Mouse (Mus musculus) kidney, embryonic 16.5 days (tissue): ENCODE results near the gene Strn. TPM values are rescaled to one million over a fixed set of nuclear protein-coding genes. Genes with fewer than 3 reads are reported as not detected.

Experiments
- ATAC-seq: fragments of 200-750 bp; cut with Nextera tagmentation; 2 replicates; pipeline ENCODE4 v1.8.0; 2017; ENCODE audit warnings: moderate TSS enrichment; ENCODE audit not compliant: low FRiP score, low TSS enrichment
- H3K27ac ChIP-seq: fragments of 300-500 bp; sonication (generic); 2 replicates; pipeline ENCODE4 v1.5.1; 2014; ENCODE audit warnings: low read length
- H3K27me3 ChIP-seq: fragments of 300-500 bp; sonication (generic); 2 replicates; pipeline ENCODE4 v1.6.1; 2014; ENCODE audit warnings: low read length, control low read depth, mixed read lengths; ENCODE audit not compliant: insufficient read depth
- H3K36me3 ChIP-seq: fragments of 300-500 bp; sonication (generic); 2 replicates; pipeline ENCODE4 v1.6.1; 2014; ENCODE audit warnings: low read length, control low read depth, mixed read lengths; ENCODE audit not compliant: insufficient read depth
- H3K4me1 ChIP-seq: fragments of 300-500 bp; sonication (generic); 2 replicates; pipeline ENCODE4 v1.6.1; 2014; ENCODE audit warnings: low read length, control low read depth, mixed read lengths; ENCODE audit not compliant: insufficient read depth
- H3K4me2 ChIP-seq: fragments of 300-500 bp; sonication (generic); replicated peaks from 2 replicates; pipeline ENCODE4 v1.6.1; 2014; ENCODE audit warnings: low read depth, low read length
- H3K4me3 ChIP-seq: fragments of 300-500 bp; sonication (generic); 2 replicates; pipeline ENCODE4 v1.5.1; 2014; ENCODE audit warnings: mild to moderate bottlenecking, low read length
- H3K9ac ChIP-seq: fragments of 300-500 bp; sonication (generic); replicated peaks from 2 replicates; pipeline ENCODE4 v1.6.1; 2014; ENCODE audit warnings: low read length
- H3K9me3 ChIP-seq: fragments of 300-500 bp; sonication (generic); 2 replicates; pipeline ENCODE4 v1.6.1; 2016; ENCODE audit warnings: low read length, control low read depth
- WGBS: fragments of 180-500 bp; shearing (Covaris S2); extraction: QIAGEN DNeasy Blood & Tissue Kit; methylation state at CpG from one replicate; pipeline ENCODE4 v1.1.7; 2014; 5-methylcytosine and 5-hydroxymethylcytosine counted together
- polyA plus RNA-seq: library from polyadenylated mRNA; unstranded; fragments of >200 nt; fragmentation: Nextera tagmentation; extraction: Ambion mirVana; gene quantifications from 2 replicates; pipeline ENCODE4 v1.2.1, GENCODE M21; 2015

Gene Strn
- 5.2 and 6.1 TPM in 2 replicates for polyA plus RNA-seq

DNA sequence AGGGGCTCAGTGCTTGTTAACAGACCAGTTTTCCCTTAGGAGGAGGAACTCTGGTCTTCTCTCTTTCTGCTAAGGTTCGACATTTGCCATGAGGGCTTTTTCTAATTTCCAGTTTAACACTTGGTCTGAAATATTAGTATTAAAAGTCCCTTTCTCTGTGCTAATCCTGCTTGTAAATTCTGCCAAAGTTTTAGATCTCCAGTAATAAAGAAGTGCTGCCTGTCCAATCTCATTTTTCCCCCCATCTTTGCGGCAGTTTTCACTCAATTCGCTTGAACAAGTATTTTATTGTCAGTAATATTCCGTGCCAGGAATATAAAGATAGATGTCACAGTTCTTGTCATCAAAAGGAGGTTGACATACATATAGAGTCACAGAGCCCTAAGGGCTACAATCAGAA lies at the start of gene Strn:
Gene Strn (minus strand): TSS at position 101 of the 400 bp plus-strand sequence.
- Histone ChIP-seq H3K27ac (peak within 1 kb of the TSS; percentile 96), H3K4me2 (peak within 1 kb of the TSS; percentile 86), H3K4me1 (peaks cover 17% of the 10 kb centered on the region), H3K27me3 (no peaks in the 10 kb centered on the region), H3K9me3 (no peaks in the 10 kb centered on the region), H3K36me3 (no peaks in the 10 kb centered on the region), H3K9ac (peak within 1 kb of the TSS; percentile 92), H3K4me3 (peak within 1 kb of the TSS; percentile 97)
- WGBS = 26% methylated on average over 4 of the region's 4 CpGs
- no peak for ATAC-seq

DNA sequence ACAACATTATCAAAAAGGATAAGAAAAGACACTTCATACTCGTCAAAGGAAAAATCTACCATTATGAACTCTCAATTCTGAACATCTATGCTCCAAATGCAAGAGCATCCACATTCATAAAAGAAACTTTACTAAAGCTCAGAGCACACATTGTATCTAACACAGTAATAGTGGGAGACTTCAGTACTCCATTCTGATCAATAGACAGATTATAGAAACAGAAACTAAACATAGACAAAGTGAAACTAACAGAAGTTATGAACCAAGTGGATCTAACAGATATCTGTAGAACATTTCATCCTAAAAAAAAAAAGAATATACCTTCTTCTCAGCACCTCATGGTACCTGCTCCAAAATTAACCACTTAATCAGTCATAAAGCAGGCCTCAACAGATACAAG lies 41.8 kb upstream of the Strn start:
- peaks cover 11% of the 10 kb centered on the region for H3K36me3 ChIP-seq
- 93% methylated on average over 1 of the region's 1 CpGs for WGBS
- no peaks in the 10 kb centered on the region for H3K9me3 ChIP-seq
- no peaks in the 10 kb centered on the region for H3K4me1 ChIP-seq
- no peak overlapping the region for H3K27ac ChIP-seq
- H3K27me3 ChIP-seq = no peaks in the 10 kb centered on the region
- no peak overlapping the region for H3K9ac ChIP-seq
- no peak for ATAC-seq
- H3K4me2 ChIP-seq = no peak overlapping the region
- H3K4me3 ChIP-seq = no peak overlapping the region

DNA sequence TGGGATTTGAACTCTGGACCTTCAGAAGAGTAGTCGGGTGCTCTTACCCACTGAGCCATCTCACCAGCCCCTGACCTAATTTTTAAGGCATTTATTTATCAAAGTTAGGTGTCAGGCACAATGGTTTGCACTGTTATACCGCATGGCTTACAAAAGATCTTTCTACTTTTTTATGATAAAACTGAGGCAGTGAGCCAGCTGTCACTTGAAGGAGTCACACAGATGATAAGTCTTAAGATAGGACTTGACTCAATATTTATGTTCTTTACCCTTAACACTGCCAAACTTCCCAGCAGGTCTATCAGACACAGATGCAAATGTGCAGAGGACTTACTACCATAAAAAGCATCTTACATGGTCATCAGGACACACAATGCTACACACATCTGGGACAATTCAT lies 35.3 kb upstream of the Strn start:
- H3K27ac ChIP-seq = no peak overlapping the region
- no peaks in the 10 kb centered on the region for H3K4me1 ChIP-seq
- no peak overlapping the region for H3K9ac ChIP-seq
- H3K27me3 ChIP-seq = no peaks in the 10 kb centered on the region
- ATAC-seq = no peak
- WGBS = 87% methylated on average over 2 of the region's 2 CpGs
- H3K4me3 ChIP-seq = no peak overlapping the region
- H3K36me3 ChIP-seq = peaks cover 16% of the 10 kb centered on the region; the same call in 1 of the 2 replicates
- no peak overlapping the region for H3K4me2 ChIP-seq
- H3K9me3 ChIP-seq = no peaks in the 10 kb centered on the region

DNA sequence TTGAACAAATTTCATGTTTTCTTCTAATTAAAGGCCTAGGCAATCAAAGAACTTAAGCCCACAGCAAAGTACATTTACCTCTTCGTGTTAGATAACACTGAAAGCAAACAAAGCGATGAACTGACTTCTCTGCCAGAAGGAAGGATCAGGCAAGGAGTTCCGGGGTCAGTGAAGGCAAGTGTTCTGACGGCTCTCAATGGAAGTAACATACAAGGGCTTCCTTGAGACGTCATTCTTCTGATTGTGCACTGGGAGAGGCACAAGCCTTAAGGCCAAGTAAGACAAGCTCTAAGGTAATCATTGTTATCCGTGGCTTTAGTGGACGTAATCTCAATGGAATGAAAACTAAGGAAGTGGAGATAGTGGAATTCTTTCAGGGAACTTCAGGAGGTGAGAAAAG lies 33.9 kb upstream of the Strn start:
- H3K4me2 ChIP-seq = no peak overlapping the region
- ATAC-seq = no peak
- no peak overlapping the region for H3K9ac ChIP-seq
- peaks cover 16% of the 10 kb centered on the region for H3K36me3 ChIP-seq
- no peak overlapping the region for H3K4me3 ChIP-seq
- no peaks in the 10 kb centered on the region for H3K9me3 ChIP-seq
- H3K4me1 ChIP-seq = no peaks in the 10 kb centered on the region
- WGBS = 71% methylated on average over 7 of the region's 7 CpGs
- no peaks in the 10 kb centered on the region for H3K27me3 ChIP-seq
- H3K27ac ChIP-seq = no peak overlapping the region

DNA sequence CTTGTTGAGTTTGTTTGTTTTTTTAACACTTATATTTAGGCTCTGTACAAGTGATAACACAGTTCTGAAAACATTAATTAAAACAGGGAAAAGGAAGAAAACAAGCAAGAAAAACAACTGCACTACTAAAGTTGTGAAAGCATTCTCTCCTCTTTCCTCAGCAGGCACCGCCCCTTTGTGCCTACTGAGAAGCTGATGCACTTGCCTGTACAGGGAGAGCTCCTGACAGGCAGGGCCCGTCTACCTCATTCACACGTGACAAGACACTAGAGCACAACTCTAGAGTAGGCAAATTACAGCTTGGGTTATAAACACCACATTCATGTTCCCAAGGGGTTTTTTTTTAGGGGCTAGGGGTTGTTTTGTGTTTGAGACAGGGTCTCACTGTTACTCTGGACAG lies 32.3 kb upstream of the Strn start:
- no peak for ATAC-seq
- 77% methylated on average over 3 of the region's 3 CpGs for WGBS
- H3K36me3 ChIP-seq = peaks cover 22% of the 10 kb centered on the region
- H3K9me3 ChIP-seq = no peaks in the 10 kb centered on the region
- H3K27me3 ChIP-seq = no peaks in the 10 kb centered on the region
- no peaks in the 10 kb centered on the region for H3K4me1 ChIP-seq
- no peak overlapping the region for H3K4me2 ChIP-seq
- no peak overlapping the region for H3K9ac ChIP-seq
- H3K27ac ChIP-seq = no peak overlapping the region
- no peak overlapping the region for H3K4me3 ChIP-seq

DNA sequence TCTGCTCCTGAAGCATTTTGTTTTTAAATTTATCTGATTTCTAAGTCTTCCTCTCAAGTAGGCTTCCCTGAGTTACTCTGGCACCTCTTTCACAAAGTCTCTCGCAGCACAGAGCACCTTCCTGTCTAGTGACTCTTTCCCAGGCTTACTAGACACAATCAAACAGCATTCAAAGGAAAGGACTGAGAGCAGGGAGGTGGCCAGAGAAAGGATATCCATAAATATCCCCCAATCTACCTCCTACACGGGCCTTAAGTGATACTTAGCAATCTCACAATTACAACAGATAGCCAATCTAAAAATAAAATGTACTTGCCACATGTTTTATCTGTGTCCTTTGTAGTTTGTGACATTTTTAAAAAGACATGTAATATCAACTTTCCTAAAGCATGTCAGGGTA lies 31.9 kb upstream of the Strn start:
- Histone ChIP-seq H3K9ac (no peak overlapping the region), H3K4me3 (no peak overlapping the region), H3K36me3 (peaks cover 25% of the 10 kb centered on the region), H3K27ac (no peak overlapping the region), H3K9me3 (no peaks in the 10 kb centered on the region), H3K4me1 (no peaks in the 10 kb centered on the region), H3K27me3 (no peaks in the 10 kb centered on the region), H3K4me2 (no peak overlapping the region)
- no peak for ATAC-seq
- WGBS = 57% methylated on average over 2 of the region's 2 CpGs

DNA sequence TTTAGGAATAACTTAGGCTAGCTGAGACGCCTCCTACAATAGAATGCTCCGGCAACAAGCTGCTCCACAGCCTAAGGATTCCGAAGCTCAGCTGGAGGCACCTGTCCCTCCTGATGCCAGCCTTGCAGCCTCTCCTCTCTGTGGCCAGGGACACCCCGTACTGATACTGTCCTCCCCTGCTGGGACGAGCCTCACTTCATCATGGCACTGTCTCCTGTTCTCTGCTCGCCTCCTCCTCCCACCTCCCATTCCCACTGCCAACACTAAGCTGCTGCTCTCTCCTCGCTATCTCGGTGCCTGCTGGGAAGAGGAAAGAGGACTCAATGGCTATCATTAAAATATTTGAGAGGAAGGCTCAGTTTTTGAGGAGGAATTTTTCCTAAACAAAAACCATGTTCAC lies 30.6 kb upstream of the Strn start:
- Histone ChIP-seq H3K4me2 (no peak overlapping the region), H3K9ac (no peak overlapping the region), H3K36me3 (peaks cover 21% of the 10 kb centered on the region), H3K4me1 (no peaks in the 10 kb centered on the region), H3K4me3 (no peak overlapping the region), H3K27ac (no peak overlapping the region), H3K9me3 (no peaks in the 10 kb centered on the region), H3K27me3 (no peaks in the 10 kb centered on the region)
- WGBS = 76% methylated on average over 8 of the region's 8 CpGs
- ATAC-seq = no peak

DNA sequence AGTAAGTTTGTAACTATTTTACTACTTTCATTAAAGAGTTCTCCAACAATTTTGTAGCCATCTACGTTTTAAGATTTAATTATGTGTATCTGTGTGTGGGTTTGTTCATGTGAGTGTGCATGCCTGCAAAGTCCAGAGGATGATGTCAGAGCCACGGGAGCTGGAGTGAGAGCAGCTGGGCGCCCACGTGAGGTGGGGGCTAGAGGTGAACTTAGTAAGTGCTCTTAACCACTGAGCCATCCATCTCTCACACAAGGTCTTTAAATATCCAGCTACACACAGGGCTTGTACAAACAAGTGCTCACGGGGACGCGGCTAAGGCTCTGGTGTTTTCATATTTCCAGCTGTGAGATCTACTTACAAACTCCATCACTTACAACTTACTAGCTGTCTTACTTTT lies 29.1 kb upstream of the Strn start:
- Histone ChIP-seq H3K36me3 (peaks cover 22% of the 10 kb centered on the region), H3K27me3 (no peaks in the 10 kb centered on the region), H3K4me3 (no peak overlapping the region), H3K4me2 (no peak overlapping the region), H3K27ac (no peak overlapping the region), H3K9ac (no peak overlapping the region), H3K4me1 (no peaks in the 10 kb centered on the region), H3K9me3 (no peaks in the 10 kb centered on the region)
- ATAC-seq = no peak
- 75% methylated on average over 7 of the region's 7 CpGs for WGBS

DNA sequence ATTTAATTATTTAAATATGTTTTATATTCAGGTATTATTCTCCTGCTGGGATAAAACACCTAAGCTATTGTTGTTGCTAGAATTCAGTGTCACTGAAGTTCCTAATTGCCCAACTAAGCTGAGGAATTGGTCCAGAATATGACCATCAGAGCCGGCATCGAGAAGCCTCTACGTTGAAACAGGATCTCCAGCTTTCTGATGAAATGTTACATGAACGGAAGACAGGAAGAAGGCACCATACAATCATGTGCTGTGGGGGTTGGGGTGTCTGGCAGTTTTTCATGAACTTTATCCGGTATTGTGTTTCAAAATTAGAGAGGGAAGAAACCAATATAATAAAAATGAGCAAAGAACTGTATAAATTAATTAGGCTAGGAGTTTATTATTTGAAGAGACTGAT lies 26.3 kb upstream of the Strn start:
- ATAC-seq = no peak
- Histone ChIP-seq H3K27ac (no peak overlapping the region), H3K4me1 (no peaks in the 10 kb centered on the region), H3K4me2 (no peak overlapping the region), H3K27me3 (no peaks in the 10 kb centered on the region), H3K4me3 (no peak overlapping the region), H3K9ac (no peak overlapping the region), H3K9me3 (no peaks in the 10 kb centered on the region), H3K36me3 (peaks cover 26% of the 10 kb centered on the region)
- WGBS = 80% methylated on average over 5 of the region's 5 CpGs

DNA sequence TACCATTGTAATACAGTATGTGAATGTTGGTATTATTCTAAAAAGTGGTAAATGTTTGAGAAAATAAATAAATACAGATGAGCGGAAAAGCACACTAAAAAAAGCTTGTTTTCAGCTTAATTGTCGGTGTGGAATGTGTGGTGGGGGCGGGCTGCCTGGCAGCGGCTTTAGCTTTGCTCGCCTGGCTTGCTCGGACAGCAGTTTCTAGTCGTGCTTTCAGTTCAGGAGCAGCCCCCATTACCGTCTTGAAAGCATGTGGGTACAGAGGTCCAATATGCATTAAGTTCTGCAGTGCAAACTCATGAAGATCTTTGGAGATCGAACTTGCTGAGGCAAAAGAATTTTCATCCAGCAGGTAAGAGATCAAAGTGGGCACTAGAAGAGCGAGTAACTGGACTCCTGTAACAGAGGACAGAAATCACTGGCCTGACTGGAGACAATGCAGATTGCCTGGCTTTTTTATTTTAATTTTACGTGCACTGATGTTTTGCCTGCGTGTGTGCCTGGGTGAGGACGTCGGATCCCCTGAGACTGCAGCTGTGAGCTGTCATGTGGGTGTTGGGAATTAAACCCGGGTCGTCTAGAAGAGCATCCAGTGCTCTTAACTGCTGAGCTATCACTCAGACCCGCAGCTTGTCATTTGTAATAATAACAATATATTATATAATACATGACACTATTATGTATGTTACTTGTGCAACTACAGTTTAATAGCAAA lies 16.1 kb upstream of the Strn start:
- H3K27ac ChIP-seq = no peak overlapping the region
- 57% methylated on average over 17 of the region's 17 CpGs for WGBS
- no peak for ATAC-seq

More for the DNA sequence above, 16.1 kb upstream of the Strn start:
- no peaks in the 10 kb centered on the region for H3K27me3 ChIP-seq
- H3K9me3 ChIP-seq = no peaks in the 10 kb centered on the region
- no peak overlapping the region for H3K4me3 ChIP-seq
- H3K4me2 ChIP-seq = no peak overlapping the region
- H3K9ac ChIP-seq = no peak overlapping the region
- H3K4me1 ChIP-seq = 0 out of 2 replicates have a peak, but pooled peaks cover 2% of the 10 kb centered on the region
- H3K36me3 ChIP-seq = peaks cover 18% of the 10 kb centered on the region; the same call in 1 of the 2 replicates
